Mouse (Mus musculus) forebrain, embryonic 12.5 days (tissue): ENCODE data around the gene Olfr1089. TPM values are rescaled to one million over a fixed set of nuclear protein-coding genes. Genes with fewer than 3 reads are reported as not detected.

Experiments used
- ATAC-seq: fragments of 200-750 bp; cut with Nextera tagmentation; 2 replicates; pipeline ENCODE4 v1.8.0; 2017; ENCODE audit warnings: moderate TSS enrichment; ENCODE audit not compliant: low FRiP score
- H3K27ac ChIP-seq: fragments of 300-500 bp; sonication (generic); 2 replicates; pipeline ENCODE4 v1.5.1; 2016; ENCODE audit warnings: mild to moderate bottlenecking
- H3K27me3 ChIP-seq: fragments of 300-500 bp; sonication (generic); 2 replicates; pipeline ENCODE4 v1.6.1; 2016; ENCODE audit warnings: mild to moderate bottlenecking
- H3K36me3 ChIP-seq: fragments of 300-500 bp; sonication (generic); replicated peaks from 2 replicates; pipeline ENCODE4 v1.6.1; 2016; ENCODE audit warnings: mild to moderate bottlenecking
- H3K4me1 ChIP-seq: fragments of 300-500 bp; sonication (generic); 2 replicates; pipeline ENCODE4 v1.6.1; 2016
- H3K4me2 ChIP-seq: fragments of 300-500 bp; sonication (generic); 2 replicates; pipeline ENCODE4 v1.6.1; 2016; ENCODE audit warnings: mild to moderate bottlenecking, moderate library complexity
- H3K4me3 ChIP-seq: fragments of 300-500 bp; sonication (generic); replicated peaks from 2 replicates; pipeline ENCODE4 v1.5.1; 2016; ENCODE audit warnings: mild to moderate bottlenecking
- H3K9ac ChIP-seq: fragments of 300-500 bp; sonication (generic); 2 replicates; pipeline ENCODE4 v1.6.1; 2016; ENCODE audit warnings: mild to moderate bottlenecking
- H3K9me3 ChIP-seq: fragments of 300-500 bp; sonication (generic); 2 replicates; pipeline ENCODE4 v1.6.1; 2016
- WGBS: fragments of 180-500 bp; shearing (Covaris S2); methylation state at CpG from one replicate; pipeline ENCODE4 v1.1.7; 2016; 5-methylcytosine and 5-hydroxymethylcytosine counted together
- polyA plus RNA-seq: library from polyadenylated mRNA; unstranded; fragments of >200 nt; fragmentation: Nextera tagmentation; extraction: Ambion mirVana; gene quantifications from 2 replicates; pipeline ENCODE4 v1.2.1, GENCODE M21; 2016

Gene Olfr1089
- not detected in 2 replicates for polyA plus RNA-seq

GRCm38 (mm10) chr2:86733601-86734000 lies at the start of gene Olfr1089:
TSS of gene Olfr1089 (minus strand) at chr2:86733701.
- H3K9ac ChIP-seq, result no peak within 1 kb of the TSS
- H3K27ac ChIP-seq, result no peak within 1 kb of the TSS
- no peak within 1 kb of the TSS for H3K4me3 ChIP-seq
- no peaks in the 10 kb centered on the region for H3K27me3 ChIP-seq
- no peaks in the 10 kb centered on the region for H3K36me3 ChIP-seq
- no peaks in the 10 kb centered on the region for H3K4me1 ChIP-seq
- no peak for ATAC-seq
- H3K4me2 ChIP-seq, result no peak within 1 kb of the TSS
- H3K9me3 ChIP-seq, result no peaks in the 10 kb centered on the region

GRCm38 (mm10) chr2:86782179-86782578 lies 48.7 kb upstream of the Olfr1089 start, which contains the start of gene Olfr1093:
TSS of gene Olfr1093 (plus strand) at chr2:86782479.
- no peak for ATAC-seq
- 84% methylated on average over 2 of the region's 2 CpGs for WGBS

GRCm38 (mm10) chr2:86761050-86761449 lies 27.5 kb upstream of the Olfr1089 start:
- Histone ChIP-seq H3K4me1 (no peaks in the 10 kb centered on the region), H3K36me3 (no peaks in the 10 kb centered on the region), H3K4me3 (no peak overlapping the region), H3K4me2 (no peak overlapping the region), H3K9ac (no peak overlapping the region), H3K27me3 (no peaks in the 10 kb centered on the region), H3K9me3 (no peaks in the 10 kb centered on the region), H3K27ac (no peak overlapping the region)
- no peak for ATAC-seq
- 98% methylated on average over 6 of the region's 6 CpGs for WGBS

More at GRCm38 (mm10) chr2:86782179-86782578, 48.7 kb upstream of the Olfr1089 start, which contains the start of gene Olfr1093:
- H3K36me3 ChIP-seq, result no peaks in the 10 kb centered on the region
- H3K4me1 ChIP-seq, result no peaks in the 10 kb centered on the region
- H3K4me2 ChIP-seq, result no peak within 1 kb of the TSS
- H3K27ac ChIP-seq, result no peak within 1 kb of the TSS
- no peaks in the 10 kb centered on the region for H3K9me3 ChIP-seq
- no peak within 1 kb of the TSS for H3K9ac ChIP-seq
- no peak within 1 kb of the TSS for H3K4me3 ChIP-seq
- no peaks in the 10 kb centered on the region for H3K27me3 ChIP-seq

- WGBS, result 87% methylated on average over 1 of the region's 1 CpGs
- ATAC-seq, result no peak
- H3K4me3 ChIP-seq, result no peak within 1 kb of the TSS
- H3K27me3 ChIP-seq, result no peaks in the 10 kb centered on the region
- H3K9ac ChIP-seq, result no peak within 1 kb of the TSS
- H3K4me2 ChIP-seq, result no peak within 1 kb of the TSS
- H3K4me1 ChIP-seq, result no peaks in the 10 kb centered on the region
- no peak within 1 kb of the TSS for H3K27ac ChIP-seq
- no peaks in the 10 kb centered on the region for H3K9me3 ChIP-seq
- H3K36me3 ChIP-seq, result no peaks in the 10 kb centered on the region
Measured at GRCm38 (mm10) chr2:86758893-86759292, 25.4 kb upstream of the Olfr1089 start, which contains the start of gene Olfr1090. TSS of gene Olfr1090 (minus strand) at chr2:86758993.

- H3K27me3 ChIP-seq, result no peaks in the 10 kb centered on the region
- no peak within 1 kb of the TSS for H3K27ac ChIP-seq
- H3K9me3 ChIP-seq, result no peaks in the 10 kb centered on the region
- H3K4me3 ChIP-seq, result no peak within 1 kb of the TSS
- no peaks in the 10 kb centered on the region for H3K4me1 ChIP-seq
- no peak for ATAC-seq
- no peaks in the 10 kb centered on the region for H3K36me3 ChIP-seq
- no peak within 1 kb of the TSS for H3K9ac ChIP-seq
- H3K4me2 ChIP-seq, result no peak within 1 kb of the TSS
Measured at GRCm38 (mm10) chr2:86698295-86698694, 35.2 kb downstream of the Olfr1089 start, which contains the start of gene Olfr1087. TSS of gene Olfr1087 (minus strand) at chr2:86698395.

Other genes with a start within 250 kb of the Olfr1089 start
- gene Olfr228, start 246.3 kb downstream of the Olfr1089 start, polyA plus RNA-seq, result not detected in 2 replicates
- gene Olfr1076, start 225.2 kb downstream of the Olfr1089 start, polyA plus RNA-seq, result not detected in 2 replicates
- not detected in 2 replicates for gene Olfr1079, start 191.2 kb downstream of the Olfr1089 start, polyA plus RNA-seq
- gene Olfr1080, start 175.5 kb downstream of the Olfr1089 start, polyA plus RNA-seq, result not detected in 2 replicates
- gene Olfr1082, start 134.7 kb downstream of the Olfr1089 start, polyA plus RNA-seq, result not detected in 2 replicates
- not detected in 2 replicates for gene Olfr1084, start 94.0 kb downstream of the Olfr1089 start, polyA plus RNA-seq
- gene Olfr1085, start 71.7 kb downstream of the Olfr1089 start, polyA plus RNA-seq, result not detected in 2 replicates
- not detected in 2 replicates for gene Olfr1086, start 53.6 kb downstream of the Olfr1089 start, polyA plus RNA-seq
- gene Olfr1087, start 35.3 kb downstream of the Olfr1089 start, polyA plus RNA-seq, result not detected in 2 replicates
- not detected in 2 replicates for gene Olfr1090, start 25.3 kb upstream of the Olfr1089 start, polyA plus RNA-seq
- not detected in 2 replicates for gene Olfr1093, start 48.8 kb upstream of the Olfr1089 start, polyA plus RNA-seq
- gene Olfr141, start 76.3 kb upstream of the Olfr1089 start, polyA plus RNA-seq, result not detected in 2 replicates
- gene Olfr1094, start 91.0 kb upstream of the Olfr1089 start, polyA plus RNA-seq, result not detected in 2 replicates
- not detected in 2 replicates for gene Olfr1095, start 118.0 kb upstream of the Olfr1089 start, polyA plus RNA-seq
- gene Gm13723, start 141.1 kb upstream of the Olfr1089 start, polyA plus RNA-seq, result not detected in 2 replicates
- gene Olfr1097, start 158.5 kb upstream of the Olfr1089 start, polyA plus RNA-seq, result not detected in 2 replicates
- not detected in 2 replicates for gene Olfr1098, start 190.8 kb upstream of the Olfr1089 start, polyA plus RNA-seq
- gene Olfr1099, start 227.0 kb upstream of the Olfr1089 start, polyA plus RNA-seq, result not detected in 2 replicates
- not detected in 2 replicates for gene Olfr1100, start 246.3 kb upstream of the Olfr1089 start, polyA plus RNA-seq